Mouse (Mus musculus) ES-E14 (cell line): ENCODE measurements around the gene Tmem274. TPM values are rescaled to one million over a fixed set of nuclear protein-coding genes. Genes with fewer than 3 reads are reported as not detected.

Experiments used
- DNase-seq: peaks from one replicate; pipeline ENCODE4 v3.0.0-alpha.2; 2013; ENCODE audit warnings: low read depth, low spot score
- H3K27ac ChIP-seq: 2 replicates; pipeline ENCODE4 v1.5.1; 2012; ENCODE audit warnings: low read depth, mild to moderate bottlenecking, low read length, moderate library complexity, mixed read lengths; ENCODE audit not compliant: poor library complexity, insufficient read depth, severe bottlenecking
- H3K36me3 ChIP-seq: 2 replicates; pipeline ENCODE4 v1.6.1; 2012; ENCODE audit warnings: mild to moderate bottlenecking, low read length, moderate library complexity, mixed read lengths; ENCODE audit not compliant: control insufficient read depth, poor library complexity, insufficient read depth, severe bottlenecking
- H3K4me1 ChIP-seq, 2 experiments: fragments of 150-350 bp in 1 of 2; sonication (generic) in 1 of 2; 2 replicates each; pipeline ENCODE4 v1.6.1; 2012; ENCODE audit warnings: low read length in 2 of 2, mild to moderate bottlenecking in 1 of 2, mixed read lengths in 1 of 2; ENCODE audit not compliant: control insufficient read depth in 2 of 2, insufficient read depth in 2 of 2, poor library complexity in 1 of 2
- H3K4me3 ChIP-seq, 2 experiments: fragments of 150-350 bp in 1 of 2; sonication (generic) in 1 of 2; 2 replicates each; pipeline ENCODE4 v1.5.1; 2012; ENCODE audit warnings: low read length in 2 of 2, low read depth in 1 of 2, mild to moderate bottlenecking in 1 of 2, mixed read lengths in 1 of 2; ENCODE audit not compliant: insufficient read depth in 1 of 2, poor library complexity in 1 of 2, severe bottlenecking in 1 of 2
- H3K9ac ChIP-seq: 2 replicates; pipeline ENCODE4 v1.6.1; 2012; ENCODE audit warnings: low read depth, mild to moderate bottlenecking, low read length, mixed read lengths; ENCODE audit not compliant: poor library complexity, insufficient read depth, severe bottlenecking
- H3K9me3 ChIP-seq: fragments of 150-350 bp; sonication (generic); 2 replicates; pipeline ENCODE4 v1.6.1; 2012; ENCODE audit warnings: low read depth, mild to moderate bottlenecking, low read length; ENCODE audit not compliant: control insufficient read depth, insufficient read depth
- CHD2 ChIP-seq: IDR thresholded peaks from 2 replicates; pipeline ENCODE4 v1.6.1; 2014; ENCODE audit warnings: mild to moderate bottlenecking, low read depth, low read length, inconsistent platforms
- HCFC1 ChIP-seq: IDR thresholded peaks from 2 replicates; pipeline ENCODE4 v1.6.1; 2012; ENCODE audit warnings: low read length, inconsistent platforms, borderline replicate concordance; ENCODE audit not compliant: insufficient read depth
- MAFK ChIP-seq: IDR thresholded peaks from 2 replicates; pipeline ENCODE4 v1.6.1; 2014; ENCODE audit warnings: mild to moderate bottlenecking, low read depth, low read length, inconsistent platforms; ENCODE audit not compliant: insufficient read depth
- ZC3H11A ChIP-seq: IDR thresholded peaks from 2 replicates; pipeline ENCODE4 v1.6.1; 2012; ENCODE audit warnings: low read depth, mild to moderate bottlenecking, inconsistent platforms, low read length, borderline replicate concordance
- ZNF384 ChIP-seq: IDR thresholded peaks from 2 replicates; pipeline ENCODE4 v1.6.1; 2012; ENCODE audit warnings: low read depth, low read length, inconsistent platforms
- in situ Hi-C, 2 experiments: fragments of 600-800 bp; cut with MboI; formaldehyde crosslinking; loops; one replicate each; pipeline ENCODE4 v1.15.1; 2025; ENCODE audit warnings: low sequenced_read_pairs in 2 of 2, inconsistent platforms in 1 of 2; ENCODE audit not compliant: unreplicated experiment in 2 of 2
- total RNA-seq: library from RNA; depleted of rRNA; stranded (reverse); fragments of 300-350 nt; gene quantifications from 2 replicates; pipeline ENCODE4 v1.2.3, GENCODE M21; 2012

The Tmem274 gene
- total RNA-seq, 1 experiment, result not detected

DNA sequence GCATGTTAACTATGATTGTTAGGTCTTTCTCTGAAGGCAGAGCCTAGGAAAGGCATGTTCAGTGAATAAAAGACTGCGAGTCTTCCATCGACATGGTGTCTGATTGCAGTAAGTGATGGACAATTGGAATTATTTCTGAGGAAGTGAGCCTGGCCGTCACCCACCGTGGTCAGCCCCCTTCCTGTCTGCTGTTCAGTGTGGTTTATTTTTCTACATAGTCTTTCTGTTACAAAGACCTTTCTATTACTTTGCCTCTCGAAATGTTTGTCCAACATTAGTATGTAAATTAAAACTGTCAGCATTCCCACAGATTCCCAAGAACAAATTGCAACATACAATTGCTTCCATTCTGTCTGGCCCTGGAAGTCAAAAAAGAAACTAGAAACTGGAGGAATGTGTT is 22.6 kb downstream of the Tmem274 start:
- H3K36me3 ChIP-seq, result peaks cover 28% of the 10 kb centered on the region
- H3K9ac ChIP-seq, result no peak overlapping the region
- no peak for DNase-seq
- TF ChIP-seq HCFC1, result no peak
- H3K9me3 ChIP-seq, result no peaks in the 10 kb centered on the region
- peaks cover 0 to 5% of the 10 kb centered on the region in 2 experiments; a peak in 2 of 4 replicates for H3K4me1 ChIP-seq
- in situ Hi-C loops, result no loop called here
- H3K27ac ChIP-seq, result no peak overlapping the region
- no peak overlapping the region for H3K4me3 ChIP-seq

DNA sequence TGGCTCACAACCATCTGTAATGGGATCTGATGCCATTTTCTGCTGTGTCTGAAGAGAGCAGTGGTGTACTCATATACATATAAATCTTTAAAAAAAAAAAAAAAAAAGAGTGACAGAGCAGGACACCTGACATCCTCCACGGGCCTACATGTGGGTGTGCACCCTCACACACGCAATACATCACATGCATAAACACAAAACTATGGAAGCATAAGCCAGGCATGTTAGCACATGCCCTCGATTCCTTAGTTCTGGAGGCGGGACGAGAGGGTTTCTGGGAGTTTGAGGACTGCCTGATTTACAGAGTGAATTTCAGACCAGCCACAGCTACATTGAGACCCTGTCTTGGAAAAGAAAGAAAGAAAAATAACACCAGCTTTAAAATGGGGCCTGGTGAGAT is 27.2 kb downstream of the Tmem274 start:
- no peak overlapping the region for H3K4me3 ChIP-seq
- no peak for DNase-seq
- peaks cover 0 to 7% of the 10 kb centered on the region in 2 experiments; a peak in 2 of 4 replicates for H3K4me1 ChIP-seq
- H3K9ac ChIP-seq, result peak overlapping the region; percentile 43; the same call in 1 of the 2 replicates
- peaks cover 4% of the 10 kb centered on the region for H3K36me3 ChIP-seq
- H3K27ac ChIP-seq, result peak overlapping the region; percentile 62; the same call in 1 of the 2 replicates
- TF ChIP-seq HCFC1 (no peak), ZC3H11A (no peak), ZNF384 (no peak), CHD2 (no peak), MAFK (no peak)
- in situ Hi-C loops, result no loop called here
- H3K9me3 ChIP-seq, result no peaks in the 10 kb centered on the region

DNA sequence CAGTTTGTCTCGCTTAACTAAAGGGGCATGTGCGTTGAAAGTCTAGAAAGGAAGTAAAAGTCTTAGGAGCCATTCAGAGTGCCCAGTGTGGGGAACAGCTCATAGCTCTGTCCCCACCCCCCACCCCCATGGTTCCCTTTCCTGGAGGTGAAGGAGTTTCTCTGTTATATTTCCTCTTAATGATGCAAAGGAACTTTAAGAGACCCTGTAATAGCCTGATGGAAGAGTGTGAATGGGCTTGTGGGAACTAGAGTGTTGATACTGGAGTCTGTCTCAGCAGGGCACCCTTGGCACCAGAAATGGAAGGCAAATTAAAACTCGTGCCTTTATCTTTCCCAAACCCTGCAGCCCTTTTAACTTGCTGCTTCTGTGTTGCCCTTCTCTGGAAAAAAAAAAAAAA is 27.7 kb downstream of the Tmem274 start:
- Histone ChIP-seq H3K4me1 (peaks cover 0 to 7% of the 10 kb centered on the region in 2 experiments; a peak in 2 of 4 replicates), H3K9ac (peak overlapping the region; percentile 43; the same call in 1 of the 2 replicates), H3K36me3 (peaks cover 4% of the 10 kb centered on the region), H3K9me3 (no peaks in the 10 kb centered on the region), H3K27ac (peak overlapping the region; percentile 62; the same call in 1 of the 2 replicates), H3K4me3 (no peak overlapping the region)
- in situ Hi-C loops, result no loop called here
- no peak for DNase-seq
- no peak for TF ChIP-seq ZC3H11A
- no peak for TF ChIP-seq CHD2
- no peak for TF ChIP-seq ZNF384
- TF ChIP-seq HCFC1, result no peak
- TF ChIP-seq MAFK, result no peak

GRCm38 (mm10) chr4:149505261-149505967 is 28.2 kb downstream of the Tmem274 start:
- Histone ChIP-seq H3K9ac (peak overlapping the region; percentile 29; the same call in 1 of the 2 replicates), H3K4me1 (peaks cover 0 to 7% of the 10 kb centered on the region in 2 experiments; a peak in 2 of 4 replicates), H3K36me3 (peaks cover 3% of the 10 kb centered on the region), H3K9me3 (no peaks in the 10 kb centered on the region), H3K27ac (no peak overlapping the region), H3K4me3 (no peak overlapping the region)
- in situ Hi-C loops, result no loop called here
- TF ChIP-seq ZNF384, result no peak
- no peak for TF ChIP-seq HCFC1
- TF ChIP-seq ZC3H11A, result no peak
- no peak for TF ChIP-seq MAFK
- TF ChIP-seq CHD2, result no peak
- no peak for DNase-seq
